Mouse (Mus musculus) lung, postnatal 0 days (tissue): ENCODE data around the gene Bmp8a.

ENCODE experiments used
- CTCF ChIP-seq: IDR thresholded peaks from 2 replicates; pipeline ENCODE4 v1.5.1; 2016; ENCODE audit warnings: antibody characterized with exemption, mild to moderate bottlenecking
- EP300 ChIP-seq: IDR thresholded peaks from 2 replicates; pipeline ENCODE4 v1.6.1; 2016; ENCODE audit warnings: antibody characterized with exemption, mild to moderate bottlenecking, control low read depth

- TF ChIP-seq CTCF (no peak), EP300 (no peak)
These were observed 54.0 kb downstream of the Bmp8a start for GRCm38 (mm10) chr4:123289038-123289437.
